Mouse (Mus musculus): ENCODE measurements at regions not wholly inside any gene's neighbourhood (a gene's known extent, or its start where the extent isn't known, plus 50 kb on each side); places are given as distances from the start of the nearest gene placed in this dataset.

DNA sequence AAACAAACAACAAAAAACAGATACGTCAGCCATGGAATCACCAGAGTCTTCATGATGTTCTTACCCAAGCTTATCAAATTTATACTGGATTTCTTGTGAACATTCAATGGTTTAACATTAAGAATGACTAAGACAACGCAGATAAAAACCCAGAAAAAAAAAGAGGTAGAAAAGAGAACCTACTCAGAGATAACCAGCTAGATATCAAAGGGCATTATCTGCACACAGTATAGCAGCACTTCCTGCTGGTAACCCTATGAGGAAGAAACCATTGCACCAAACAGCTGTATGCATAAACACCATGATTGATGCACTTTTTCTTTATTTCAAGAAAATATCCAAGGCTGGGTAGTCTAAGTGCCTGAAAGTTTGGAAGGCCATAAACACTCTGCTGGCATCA, 1114.7 kb downstream of the Defb40 start:
- 91% methylated on average over 2 of the region's 2 CpGs for WGBS
- Histone ChIP-seq H3K36me3 (ENCODE audit: insufficient read depth, low read length) (no peaks in the 10 kb centered on the region), H3K9ac (replicated peaks; ENCODE audit: low read length, poor library complexity, severe bottlenecking) (no peak overlapping the region), H3K9me3 (ENCODE audit: low read length) (no peaks in the 10 kb centered on the region), H3K27me3 (ENCODE audit: insufficient read depth, low read length) (no peaks in the 10 kb centered on the region), H3K4me3 (ENCODE audit: low read depth, low read length) (no peak overlapping the region), H3K4me1 (ENCODE audit: insufficient read depth, low read length) (no peaks in the 10 kb centered on the region), H3K4me2 (ENCODE audit: low read depth, low read length, poor library complexity, severe bottlenecking) (no peak overlapping the region), H3K27ac (ENCODE audit: low read depth, low read length) (no peak overlapping the region)
- TF ChIP-seq CTCF (IDR thresholded peaks at IDR 0.05): no peak
- no peak for DNase-seq (ENCODE audit: low spot score)
- ATAC-seq (ENCODE audit: low FRiP score): no peak
